Mouse (Mus musculus): ENCODE measurements around the gene Rab10. TPM values are rescaled to one million over a fixed set of nuclear protein-coding genes. Genes with fewer than 3 reads are reported as not detected.

Gene Rab10
- total RNA-seq, 2 experiments from 2014 or later, result 74.6 to 96.9 TPM

- ATAC-seq (ENCODE audit: poor library complexity, severe bottlenecking), result no peak
Measured at GRCm38 (mm10) chr12:3237799-3238198, 72.0 kb downstream of the Rab10 start.

GRCm38 (mm10) chr12:3236831-3237681 lies 72.7 kb downstream of the Rab10 start:
- ATAC-seq (ENCODE audit: poor library complexity, severe bottlenecking), result peak; percentile 9; the same call in 1 of the 2 replicates

- no peak for ATAC-seq (ENCODE audit: poor library complexity, severe bottlenecking)
Measured at GRCm38 (mm10) chr12:3236163-3236641, 73.6 kb downstream of the Rab10 start.

- peak; percentile 71 for ATAC-seq (ENCODE audit: poor library complexity, severe bottlenecking)
Measured at GRCm38 (mm10) chr12:3235646-3236161, 74.1 kb downstream of the Rab10 start.

GRCm38 (mm10) chr12:3235124-3235631 lies 74.6 kb downstream of the Rab10 start:
- ATAC-seq (ENCODE audit: poor library complexity, severe bottlenecking), result peak; percentile 78

- no peak for ATAC-seq (ENCODE audit: poor library complexity, severe bottlenecking)
Measured at GRCm38 (mm10) chr12:3234061-3234460, 75.7 kb downstream of the Rab10 start.

GRCm38 (mm10) chr12:3223352-3223751 lies 86.4 kb downstream of the Rab10 start:
- no peak for ATAC-seq (ENCODE audit: poor library complexity, severe bottlenecking)

GRCm38 (mm10) chr12:3210181-3210580 lies 99.6 kb downstream of the Rab10 start:
- no peak for ATAC-seq (ENCODE audit: poor library complexity, severe bottlenecking)

- ATAC-seq (ENCODE audit: poor library complexity, severe bottlenecking), result no peak
Measured at GRCm38 (mm10) chr12:3209163-3209562, 100.6 kb downstream of the Rab10 start.

Other genes with a start within 250 kb of the Rab10 start
- gene Kif3c, start 55.2 kb upstream of the Rab10 start, total RNA-seq (2015), result 1.8 and 2.5 TPM in 2 replicates
- gene Kif3c, start 55.2 kb upstream of the Rab10 start, total RNA-seq (2017), result 1.8 and 1.9 TPM in 2 replicates
- gene Asxl2, start 116.9 kb upstream of the Rab10 start, total RNA-seq (2015), result 33.5 and 38.8 TPM in 2 replicates
- gene Asxl2, start 116.9 kb upstream of the Rab10 start, total RNA-seq (2017), result 29.0 and 41.9 TPM in 2 replicates